Mouse (Mus musculus): ENCODE results near the gene Trim54.

Trim54 gene

GRCm38 (mm10) chr5:31181183-31181770, 64.8 kb downstream of the Trim54 start:
- no peak for DNase-seq (ENCODE audit: low read depth, low spot score)

- DNase-seq (ENCODE audit: low read depth, low spot score): no peak
Observed at GRCm38 (mm10) chr5:31183678-31184077, 67.2 kb downstream of the Trim54 start.
